Mouse (Mus musculus): ENCODE measurements around the gene Tex38. TPM values are rescaled to one million over a fixed set of nuclear protein-coding genes. Genes with fewer than 3 reads are reported as not detected.

Gene Tex38
- total RNA-seq, 2 experiments from 2014 or later: 0.55 to 0.78 TPM

- DNase-seq (ENCODE audit: low spot score): no peak
- intact Hi-C loops (cut with DNase I): no loop called here
These were observed 549 bp downstream of the Tex38 start for GRCm38 (mm10) chr4:115780269-115780668.

DNA sequence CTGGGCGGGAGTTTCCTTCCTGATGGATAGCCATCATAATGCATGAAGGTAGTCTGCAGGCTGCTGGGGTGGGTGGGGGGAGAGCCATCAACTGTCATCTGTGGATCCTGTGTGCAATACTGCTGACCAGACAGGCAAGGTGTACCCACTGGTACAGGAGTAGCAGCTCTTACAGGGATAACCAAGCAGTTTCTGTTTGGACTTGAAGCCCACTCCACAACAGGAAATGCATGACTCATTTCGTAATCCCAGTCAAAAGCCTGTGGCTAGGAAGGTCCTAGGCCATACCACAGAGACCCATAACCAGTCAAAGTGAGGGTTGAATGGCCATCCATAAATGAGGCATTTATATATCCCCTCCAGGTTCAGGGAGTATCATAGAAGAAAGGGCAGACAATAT, 3.2 kb downstream of the Tex38 start:
- intact Hi-C loops (cut with DNase I): no loop called here
- no peak for DNase-seq (ENCODE audit: low spot score)

DNA sequence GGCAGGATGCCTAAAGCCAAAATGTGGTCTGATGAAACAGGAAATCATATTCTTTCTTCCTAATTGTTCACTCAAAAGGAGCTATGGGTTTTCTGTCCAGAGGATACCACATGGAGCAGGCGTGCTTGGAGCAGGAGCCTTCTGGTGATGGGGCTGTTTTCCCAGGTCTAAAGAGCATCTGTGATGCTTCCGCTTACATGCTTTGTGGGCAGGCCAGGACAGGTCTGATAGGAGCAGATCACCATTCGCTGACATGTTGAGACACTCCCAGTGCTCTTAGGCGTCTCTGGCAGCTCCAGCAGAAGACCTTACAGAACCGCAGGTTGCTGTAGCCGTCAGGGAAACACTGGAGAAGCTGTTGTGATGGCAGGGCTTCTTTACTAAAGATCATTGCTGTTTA, 5.8 kb downstream of the Tex38 start:
- DNase-seq (ENCODE audit: low spot score): no peak
- intact Hi-C loops (cut with DNase I): no loop called here

DNA sequence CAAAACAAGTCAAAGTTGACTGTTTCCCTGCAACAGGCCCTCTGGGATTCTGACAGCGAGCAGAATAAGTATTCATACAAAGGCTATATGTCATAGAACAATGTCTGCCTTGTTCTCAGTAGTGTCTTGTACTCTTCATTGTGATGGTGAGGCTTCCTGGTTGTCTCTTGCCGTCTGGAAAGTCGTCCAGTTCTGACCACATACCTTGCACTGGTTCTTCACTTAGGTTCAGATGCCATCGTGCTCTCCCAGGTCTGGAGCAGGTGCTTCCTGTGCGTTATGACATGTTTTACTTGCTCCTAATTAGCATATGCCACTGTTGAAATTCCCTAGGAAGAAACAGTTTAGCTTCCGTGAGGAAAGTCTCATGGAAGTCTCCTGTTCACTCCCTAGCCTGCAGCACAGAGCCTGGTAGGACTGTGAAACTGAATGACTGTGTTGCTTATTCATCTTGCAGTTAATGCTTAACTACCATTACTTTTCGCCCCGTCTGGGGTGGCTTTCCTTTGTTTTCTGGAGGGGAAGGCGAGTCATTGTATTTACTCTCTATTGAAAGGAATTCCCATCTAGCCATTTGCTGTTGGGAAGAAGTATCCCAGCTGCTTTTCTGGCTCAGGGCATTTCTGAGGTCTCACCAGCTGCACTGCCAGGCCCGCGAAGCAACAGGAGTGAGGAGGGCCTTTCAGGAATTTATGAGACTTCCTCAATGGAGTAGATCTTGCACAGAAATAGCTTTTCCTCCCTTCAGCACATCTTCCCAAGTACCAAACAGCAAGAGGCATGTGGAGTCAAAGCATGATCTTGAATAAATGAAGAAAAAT, 13.0 kb downstream of the Tex38 start:
- intact Hi-C loops (cut with DNase I): no loop called here
- DNase-seq (ENCODE audit: low spot score): no peak

GRCm38 (mm10) chr4:115764581-115764980, 16.2 kb downstream of the Tex38 start:
- intact Hi-C loops (cut with DNase I): no loop called here
- DNase-seq (ENCODE audit: low spot score): no peak

DNA sequence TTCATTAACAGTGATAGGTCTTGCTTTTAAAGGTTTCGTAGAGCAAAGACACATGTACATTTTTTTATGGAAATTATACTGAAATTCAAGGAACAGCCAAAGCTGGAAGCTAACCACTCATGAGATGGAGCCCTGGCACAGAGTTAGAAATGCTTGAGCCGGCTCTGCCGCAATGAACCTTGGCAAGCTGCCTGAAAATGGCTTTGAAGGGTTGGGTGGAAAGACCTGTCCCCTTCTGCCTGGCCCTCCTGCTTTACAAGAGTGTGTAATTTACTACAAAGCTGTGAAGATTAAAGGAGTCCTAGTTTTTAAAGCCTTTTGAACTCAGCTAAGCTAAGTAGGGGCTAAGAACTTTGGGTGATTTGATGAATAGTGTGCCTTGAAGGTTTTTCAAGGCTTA, 19.6 kb downstream of the Tex38 start:
- no peak for DNase-seq (ENCODE audit: low spot score)

GRCm38 (mm10) chr4:115754851-115755250, 26.0 kb downstream of the Tex38 start:
- DNase-seq (ENCODE audit: low spot score): no peak
- intact Hi-C loops (cut with DNase I): no loop called here

More for the DNA sequence above, 19.6 kb downstream of the Tex38 start:
- intact Hi-C loops (cut with DNase I): no loop called here

DNA sequence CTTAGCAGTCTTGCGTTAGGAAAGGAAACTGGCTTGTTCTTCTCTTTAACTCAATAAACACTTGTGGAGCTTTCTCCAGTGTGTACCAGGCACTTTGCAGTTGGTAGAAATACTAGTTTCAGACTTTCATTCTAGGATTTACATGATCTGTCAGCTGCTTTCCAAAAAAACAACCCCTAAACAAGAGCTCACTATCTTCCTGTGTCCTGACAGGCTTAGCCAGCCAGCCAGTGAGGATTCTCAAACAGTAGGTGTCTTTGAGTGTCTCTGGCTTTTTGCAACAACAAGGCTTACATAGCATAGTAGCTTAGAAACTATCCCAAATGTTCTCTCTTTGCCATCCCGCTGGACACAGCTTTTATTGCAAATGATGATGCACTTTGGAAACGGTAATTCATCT, 26.7 kb downstream of the Tex38 start:
- no peak for DNase-seq (ENCODE audit: low spot score)
- intact Hi-C loops (cut with DNase I): no loop called here

DNA sequence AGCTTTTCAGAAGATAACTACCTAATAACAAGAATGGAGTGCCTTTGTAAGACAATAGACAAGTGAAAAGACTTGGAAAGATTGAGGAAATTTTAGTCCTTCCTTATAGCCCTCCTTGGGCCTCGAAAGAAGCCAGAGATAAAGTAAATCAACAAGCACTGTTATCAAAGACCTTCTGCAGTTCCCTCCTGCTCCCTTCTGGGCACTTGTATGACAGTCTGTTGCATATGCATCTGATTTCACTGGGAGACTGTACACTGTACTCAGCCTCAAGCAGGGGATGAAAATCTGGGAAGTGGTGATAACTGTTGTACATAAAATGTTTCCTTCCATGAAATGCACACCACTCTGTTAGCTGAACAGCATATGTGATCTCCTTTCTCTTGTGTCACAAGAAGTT, 31.5 kb downstream of the Tex38 start:
- no peak for DNase-seq (ENCODE audit: low spot score)
- intact Hi-C loops (cut with DNase I): no loop called here

DNA sequence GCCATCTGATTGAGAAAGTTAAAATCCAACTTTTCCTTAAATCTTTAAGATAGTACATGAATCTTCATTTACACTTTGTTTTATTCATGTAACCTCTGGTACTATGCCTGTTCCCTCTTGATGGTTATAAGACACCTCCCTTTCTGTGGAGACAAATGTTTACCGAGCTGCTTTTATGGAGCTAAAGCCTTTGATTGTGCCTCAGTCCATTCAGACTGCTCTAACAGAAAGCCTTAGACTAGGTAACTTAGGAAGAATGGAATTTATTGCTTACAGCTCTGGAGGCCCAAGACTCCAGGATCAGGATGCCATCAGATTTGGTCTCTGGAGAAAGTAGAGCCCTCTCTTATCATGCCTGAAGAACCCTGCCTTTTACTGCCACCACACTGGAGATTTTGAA, 32.6 kb downstream of the Tex38 start:
- intact Hi-C loops (cut with DNase I): no loop called here
- DNase-seq (ENCODE audit: low spot score): no peak

GRCm38 (mm10) chr4:115743096-115743495, 37.7 kb downstream of the Tex38 start:
- no peak for DNase-seq (ENCODE audit: low spot score)
- intact Hi-C loops (cut with DNase I): no loop called here

GRCm38 (mm10) chr4:115742658-115743057, 38.2 kb downstream of the Tex38 start:
- DNase-seq (ENCODE audit: low spot score): no peak
- intact Hi-C loops (cut with DNase I): no loop called here

GRCm38 (mm10) chr4:115738481-115738985, 42.3 kb downstream of the Tex38 start:
- intact Hi-C loops (cut with DNase I): loop anchor here (5.0 kb wide), 3 partner anchors 49 to 104 kb away; partner anchors contain the start of gene Mob3c
- no peak for DNase-seq (ENCODE audit: low spot score)

- DNase-seq (ENCODE audit: low spot score): peak; percentile 98
- intact Hi-C loops (cut with DNase I): loop anchor here (5.0 kb wide), 3 partner anchors 50 to 105 kb away; partner anchors contain the start of gene Mob3c
These were observed 43.2 kb downstream of the Tex38 start, which contains the start of gene Efcab14 for GRCm38 (mm10) chr4:115737551-115738041. Gene Efcab14 (plus strand): TSS chr4:115737744.

GRCm38 (mm10) chr4:115734867-115735266, 46.0 kb downstream of the Tex38 start:
- intact Hi-C loops (cut with DNase I): loop anchor here (5.0 kb wide), 4 partner anchors 52 to 167 kb away; partner anchors contain the start of gene Mob3c
- DNase-seq (ENCODE audit: low spot score): no peak

DNA sequence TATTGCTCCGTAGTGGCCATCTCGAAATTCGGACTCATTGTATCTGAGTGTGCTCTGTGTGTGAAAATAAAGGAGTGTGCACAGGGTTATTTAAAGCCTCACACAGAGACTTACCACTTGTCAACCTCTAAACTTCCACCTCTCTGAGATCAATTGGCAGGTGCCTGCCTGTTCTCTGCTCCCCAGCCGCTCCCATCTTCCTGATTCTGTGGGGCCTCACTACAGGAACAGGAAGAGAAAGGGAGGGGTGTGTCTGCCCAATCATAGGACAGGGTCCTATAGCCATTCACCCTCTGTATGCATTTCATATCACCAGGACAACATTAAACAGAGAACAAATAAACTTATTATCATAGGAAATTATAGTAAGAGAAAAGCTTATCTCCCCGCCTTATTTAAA, 47.1 kb downstream of the Tex38 start:
- intact Hi-C loops (cut with DNase I): loop anchor here (5.0 kb wide), 1 partner anchor 169 kb away; no protein-coding TSS in a partner anchor
- no peak for DNase-seq (ENCODE audit: low spot score)

GRCm38 (mm10) chr4:115732223-115732818, 48.5 kb downstream of the Tex38 start:
- DNase-seq (ENCODE audit: low spot score): no peak
- intact Hi-C loops (cut with DNase I): loop anchor here (1.0 to 5.0 kb wide), 2 partner anchors 170 to 220 kb away; no protein-coding TSS in a partner anchor

DNA sequence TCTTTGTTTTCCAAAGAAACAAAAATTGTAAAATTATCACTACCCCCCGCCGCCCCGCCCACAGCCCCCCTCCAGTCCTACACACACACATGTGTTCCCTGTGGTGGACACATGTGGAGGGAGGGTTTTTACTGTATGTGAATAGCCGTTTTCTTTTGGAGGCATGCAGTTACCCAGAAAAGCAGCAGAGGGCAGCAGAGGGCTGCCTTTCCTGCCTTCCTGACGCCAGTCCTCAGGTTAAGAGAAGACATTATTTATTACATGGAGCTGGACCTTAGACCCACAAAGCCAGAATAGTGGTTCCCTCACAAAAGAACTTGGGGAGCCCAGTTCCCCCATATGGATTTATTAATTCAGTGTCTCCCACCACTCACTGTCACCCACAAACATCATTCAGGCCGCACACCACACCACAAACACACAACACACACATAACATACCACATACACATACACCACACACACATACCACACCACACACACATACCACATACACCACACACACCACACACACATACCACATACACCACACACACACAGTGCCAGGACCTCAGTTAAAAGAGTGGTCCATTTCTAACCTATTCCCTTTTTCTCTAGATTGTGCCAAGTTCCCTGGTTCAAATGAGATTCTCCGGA, 49.1 kb downstream of the Tex38 start:
- intact Hi-C loops (cut with DNase I): loop anchor here (1.0 to 5.0 kb wide), 3 partner anchors 171 to 249 kb away; no protein-coding TSS in a partner anchor
- no peak for DNase-seq (ENCODE audit: low spot score)

Measured in heart, postnatal 25 days (tissue).